Mouse (Mus musculus) v-Abl transformed pro-B cells (cell line): ENCODE results near the gene Iqgap2.

Experiments used
- in situ Hi-C, 2 experiments: fragments of 400-800 bp; cut with MboI; formaldehyde crosslinking; loops; one replicate each; pipeline ENCODE4 v1.15.1; 2025; ENCODE audit not compliant: unreplicated experiment in 2 of 2

Gene Iqgap2

GRCm38 (mm10) chr13:95670534-95670933 lies 221.2 kb downstream of the Iqgap2 start:
- in situ Hi-C loops = no loop called here

GRCm38 (mm10) chr13:95667260-95667659 lies 224.5 kb downstream of the Iqgap2 start:
- in situ Hi-C loops = no loop called here

GRCm38 (mm10) chr13:95665644-95666356 lies 225.9 kb downstream of the Iqgap2 start:
- in situ Hi-C loops = no loop called here

GRCm38 (mm10) chr13:95663834-95664233 lies 227.9 kb downstream of the Iqgap2 start:
- in situ Hi-C loops = no loop called here

GRCm38 (mm10) chr13:95659432-95659831 lies 232.3 kb downstream of the Iqgap2 start:
- in situ Hi-C loops = no loop called here

- in situ Hi-C loops = no loop called here
Observed at GRCm38 (mm10) chr13:95657171-95657570, 234.6 kb downstream of the Iqgap2 start.

- in situ Hi-C loops = no loop called here
Observed at GRCm38 (mm10) chr13:95655284-95655683, 236.4 kb downstream of the Iqgap2 start.

- in situ Hi-C loops = no loop called here
Observed at GRCm38 (mm10) chr13:95653696-95654095, 238.0 kb downstream of the Iqgap2 start.

GRCm38 (mm10) chr13:95651870-95652668 lies 239.7 kb downstream of the Iqgap2 start:
- in situ Hi-C loops = no loop called here

GRCm38 (mm10) chr13:95649941-95650340 lies 241.8 kb downstream of the Iqgap2 start:
- in situ Hi-C loops = no loop called here

GRCm38 (mm10) chr13:95647248-95647647 lies 244.5 kb downstream of the Iqgap2 start:
- in situ Hi-C loops = no loop called here

- in situ Hi-C loops = no loop called here
Observed at GRCm38 (mm10) chr13:95646687-95647111, 245.0 kb downstream of the Iqgap2 start.

GRCm38 (mm10) chr13:95643740-95644139 lies 248.0 kb downstream of the Iqgap2 start:
- in situ Hi-C loops = no loop called here

- in situ Hi-C loops = no loop called here
Observed at GRCm38 (mm10) chr13:95641061-95641986, 250.4 kb downstream of the Iqgap2 start.

GRCm38 (mm10) chr13:95640408-95640807 lies 251.3 kb downstream of the Iqgap2 start:
- in situ Hi-C loops = no loop called here

- in situ Hi-C loops = no loop called here
Observed at GRCm38 (mm10) chr13:95639336-95640116, 252.2 kb downstream of the Iqgap2 start.

GRCm38 (mm10) chr13:95638894-95639293 lies 252.8 kb downstream of the Iqgap2 start:
- in situ Hi-C loops = no loop called here

GRCm38 (mm10) chr13:95637737-95638136 lies 254.0 kb downstream of the Iqgap2 start:
- in situ Hi-C loops = no loop called here

GRCm38 (mm10) chr13:95635301-95635700 lies 256.4 kb downstream of the Iqgap2 start:
- in situ Hi-C loops = no loop called here

- in situ Hi-C loops = no loop called here
Observed at GRCm38 (mm10) chr13:95634451-95634850, 257.3 kb downstream of the Iqgap2 start.
